Mouse (Mus musculus): ENCODE data around the gene Ccr1. TPM values are rescaled to one million over a fixed set of nuclear protein-coding genes. Genes with fewer than 3 reads are reported as not detected.

The Ccr1 gene
- polyA plus RNA-seq, 1 experiment from 2014 or later: 3.7 TPM

- H3K4me3 ChIP-seq (ENCODE audit: low read length): no peak overlapping the region
- no peak for ATAC-seq
- 81% methylated on average over 3 of the region's 3 CpGs for WGBS
These were observed 3.7 kb downstream of the Ccr1 start for GRCm38 (mm10) chr9:123964776-123965175.

DNA sequence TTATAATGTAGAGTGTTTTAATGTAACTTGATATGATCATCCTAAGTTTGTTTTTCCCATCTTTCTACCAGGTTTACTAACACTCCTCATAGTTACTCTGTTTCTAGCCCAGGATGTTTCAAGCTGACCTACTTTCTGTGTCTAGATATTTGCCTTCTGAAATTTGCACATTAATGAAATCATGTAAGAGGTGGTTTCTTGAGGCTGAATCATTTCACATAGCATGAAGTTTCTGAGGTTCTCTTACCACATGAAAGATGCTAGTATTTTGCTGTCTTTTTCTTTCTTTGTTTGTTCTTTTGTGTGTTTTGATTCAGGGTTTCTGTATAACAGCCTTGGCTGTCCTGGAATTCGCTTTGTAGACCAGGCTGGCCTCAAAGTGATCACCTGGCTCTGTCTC, 8.3 kb downstream of the Ccr1 start:
- H3K27ac ChIP-seq (ENCODE audit: low read length): no peak overlapping the region
- no peaks in the 10 kb centered on the region for H3K9me3 ChIP-seq (ENCODE audit: control insufficient read depth, low read length)
- H3K9ac ChIP-seq (ENCODE audit: low read depth, low read length): no peak overlapping the region
- no peak overlapping the region for H3K4me2 ChIP-seq (ENCODE audit: low read depth, low read length)
- H3K4me1 ChIP-seq (ENCODE audit: control insufficient read depth, insufficient read depth, low read length): no peaks in the 10 kb centered on the region
- no peaks in the 10 kb centered on the region for H3K36me3 ChIP-seq (ENCODE audit: control insufficient read depth, insufficient read depth, low read length)
- 76% methylated on average over 1 of the region's 1 CpGs for WGBS
- H3K4me3 ChIP-seq (ENCODE audit: low read length): no peak overlapping the region
- ATAC-seq: no peak
- no peaks in the 10 kb centered on the region for H3K27me3 ChIP-seq (replicated peaks; ENCODE audit: control insufficient read depth, insufficient read depth, low read length)

More at GRCm38 (mm10) chr9:123964776-123965175, 3.7 kb downstream of the Ccr1 start:
- no peaks in the 10 kb centered on the region for H3K4me1 ChIP-seq (ENCODE audit: control insufficient read depth, insufficient read depth, low read length)
- no peak overlapping the region for H3K4me2 ChIP-seq (ENCODE audit: low read depth, low read length)
- H3K9me3 ChIP-seq (ENCODE audit: control insufficient read depth, low read length): no peaks in the 10 kb centered on the region
- no peaks in the 10 kb centered on the region for H3K36me3 ChIP-seq (ENCODE audit: control insufficient read depth, insufficient read depth, low read length)
- no peaks in the 10 kb centered on the region for H3K27me3 ChIP-seq (replicated peaks; ENCODE audit: control insufficient read depth, insufficient read depth, low read length)
- H3K9ac ChIP-seq (ENCODE audit: low read depth, low read length): no peak overlapping the region
- H3K27ac ChIP-seq (ENCODE audit: low read length): no peak overlapping the region

- Histone ChIP-seq H3K27me3 (replicated peaks; ENCODE audit: control insufficient read depth, insufficient read depth, low read length) (no peaks in the 10 kb centered on the region), H3K4me2 (ENCODE audit: low read depth, low read length) (no peak overlapping the region), H3K36me3 (ENCODE audit: control insufficient read depth, insufficient read depth, low read length) (no peaks in the 10 kb centered on the region), H3K9me3 (ENCODE audit: control insufficient read depth, low read length) (no peaks in the 10 kb centered on the region), H3K9ac (ENCODE audit: low read depth, low read length) (no peak overlapping the region), H3K4me1 (ENCODE audit: control insufficient read depth, insufficient read depth, low read length) (no peaks in the 10 kb centered on the region), H3K27ac (ENCODE audit: low read length) (no peak overlapping the region), H3K4me3 (ENCODE audit: low read length) (no peak overlapping the region)
- 64% methylated on average over 3 of the region's 3 CpGs for WGBS
- ATAC-seq: no peak
These were observed 10.5 kb downstream of the Ccr1 start for GRCm38 (mm10) chr9:123957911-123958413.

DNA sequence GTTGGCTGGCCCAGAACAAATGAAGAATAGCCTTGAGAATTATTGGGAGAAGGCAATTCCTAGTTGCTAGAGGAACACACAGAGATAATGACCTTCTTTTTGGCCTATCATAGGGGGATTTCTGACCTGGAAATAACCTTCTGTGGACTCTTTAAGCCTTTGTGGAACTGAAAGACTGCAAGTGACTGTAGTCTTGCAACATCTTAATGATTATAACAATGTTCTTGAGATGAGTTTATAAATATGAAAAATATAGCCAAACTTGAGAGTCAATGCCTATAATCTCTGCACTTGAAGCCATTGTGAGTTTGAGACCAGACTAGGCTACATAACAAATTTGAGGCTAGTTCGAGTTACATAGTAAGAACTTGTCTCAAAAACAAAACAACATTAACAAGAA, 11.6 kb downstream of the Ccr1 start:
- Histone ChIP-seq H3K36me3 (ENCODE audit: control insufficient read depth, insufficient read depth, low read length) (no peaks in the 10 kb centered on the region), H3K4me3 (ENCODE audit: low read length) (no peak overlapping the region), H3K27ac (ENCODE audit: low read length) (no peak overlapping the region), H3K9me3 (ENCODE audit: control insufficient read depth, low read length) (no peaks in the 10 kb centered on the region), H3K9ac (ENCODE audit: low read depth, low read length) (no peak overlapping the region), H3K4me1 (ENCODE audit: control insufficient read depth, insufficient read depth, low read length) (no peaks in the 10 kb centered on the region), H3K4me2 (ENCODE audit: low read depth, low read length) (no peak overlapping the region), H3K27me3 (replicated peaks; ENCODE audit: control insufficient read depth, insufficient read depth, low read length) (no peaks in the 10 kb centered on the region)
- WGBS: 76% methylated on average over 1 of the region's 1 CpGs
- ATAC-seq: no peak

DNA sequence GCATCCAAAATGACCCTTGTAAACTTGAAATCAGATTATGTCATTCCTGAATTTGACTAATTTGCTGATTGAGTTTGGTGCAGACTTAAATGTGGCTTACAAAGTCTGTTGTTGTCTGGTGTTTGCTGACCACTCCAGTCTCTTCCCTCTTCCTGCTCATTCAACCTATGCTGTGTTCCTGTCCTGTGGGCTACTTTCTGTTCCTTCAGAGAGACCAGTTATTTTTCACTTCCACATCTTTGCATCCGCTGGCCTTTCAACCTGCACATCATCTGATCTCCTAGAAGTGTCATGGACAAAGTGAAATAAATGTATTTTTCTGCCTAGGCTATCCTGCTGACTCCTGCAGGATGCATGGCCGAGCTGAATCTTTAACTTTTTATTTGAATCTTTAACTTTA, 14.9 kb downstream of the Ccr1 start:
- H3K4me1 ChIP-seq (ENCODE audit: control insufficient read depth, insufficient read depth, low read length): no peaks in the 10 kb centered on the region
- WGBS: 71% methylated on average over 2 of the region's 2 CpGs

GRCm38 (mm10) chr9:123951176-123951575, 17.3 kb downstream of the Ccr1 start:
- ATAC-seq: no peak
- H3K4me2 ChIP-seq (ENCODE audit: low read depth, low read length): no peak overlapping the region
- no peak overlapping the region for H3K4me3 ChIP-seq (ENCODE audit: low read length)
- H3K36me3 ChIP-seq (ENCODE audit: control insufficient read depth, insufficient read depth, low read length): no peaks in the 10 kb centered on the region
- no peaks in the 10 kb centered on the region for H3K27me3 ChIP-seq (replicated peaks; ENCODE audit: control insufficient read depth, insufficient read depth, low read length)
- H3K9ac ChIP-seq (ENCODE audit: low read depth, low read length): no peak overlapping the region
- WGBS: 86% methylated on average over 1 of the region's 1 CpGs
- H3K4me1 ChIP-seq (ENCODE audit: control insufficient read depth, insufficient read depth, low read length): no peaks in the 10 kb centered on the region
- H3K27ac ChIP-seq (ENCODE audit: low read length): no peak overlapping the region
- H3K9me3 ChIP-seq (ENCODE audit: control insufficient read depth, low read length): no peaks in the 10 kb centered on the region

More for the DNA sequence above, 14.9 kb downstream of the Ccr1 start:
- no peak overlapping the region for H3K27ac ChIP-seq (ENCODE audit: low read length)
- H3K4me3 ChIP-seq (ENCODE audit: low read length): no peak overlapping the region
- no peaks in the 10 kb centered on the region for H3K9me3 ChIP-seq (ENCODE audit: control insufficient read depth, low read length)
- no peak overlapping the region for H3K4me2 ChIP-seq (ENCODE audit: low read depth, low read length)
- no peaks in the 10 kb centered on the region for H3K36me3 ChIP-seq (ENCODE audit: control insufficient read depth, insufficient read depth, low read length)
- no peak overlapping the region for H3K9ac ChIP-seq (ENCODE audit: low read depth, low read length)
- ATAC-seq: no peak
- no peaks in the 10 kb centered on the region for H3K27me3 ChIP-seq (replicated peaks; ENCODE audit: control insufficient read depth, insufficient read depth, low read length)

GRCm38 (mm10) chr9:123949432-123949831, 19.1 kb downstream of the Ccr1 start:
- Histone ChIP-seq H3K4me3 (ENCODE audit: low read length) (no peak overlapping the region), H3K9me3 (ENCODE audit: control insufficient read depth, low read length) (no peaks in the 10 kb centered on the region), H3K27me3 (replicated peaks; ENCODE audit: control insufficient read depth, insufficient read depth, low read length) (no peaks in the 10 kb centered on the region), H3K4me2 (ENCODE audit: low read depth, low read length) (no peak overlapping the region), H3K4me1 (ENCODE audit: control insufficient read depth, insufficient read depth, low read length) (no peaks in the 10 kb centered on the region), H3K27ac (ENCODE audit: low read length) (no peak overlapping the region), H3K9ac (ENCODE audit: low read depth, low read length) (no peak overlapping the region), H3K36me3 (ENCODE audit: control insufficient read depth, insufficient read depth, low read length) (no peaks in the 10 kb centered on the region)
- WGBS: 84% methylated on average over 2 of the region's 2 CpGs
- ATAC-seq: no peak

GRCm38 (mm10) chr9:123947815-123948214, 20.7 kb downstream of the Ccr1 start:
- no peak overlapping the region for H3K4me2 ChIP-seq (ENCODE audit: low read depth, low read length)
- ATAC-seq: no peak
- H3K4me3 ChIP-seq (ENCODE audit: low read length): no peak overlapping the region
- no peaks in the 10 kb centered on the region for H3K9me3 ChIP-seq (ENCODE audit: control insufficient read depth, low read length)
- no peak overlapping the region for H3K27ac ChIP-seq (ENCODE audit: low read length)
- H3K27me3 ChIP-seq (replicated peaks; ENCODE audit: control insufficient read depth, insufficient read depth, low read length): no peaks in the 10 kb centered on the region
- H3K36me3 ChIP-seq (ENCODE audit: control insufficient read depth, insufficient read depth, low read length): no peaks in the 10 kb centered on the region
- 73% methylated on average over 1 of the region's 1 CpGs for WGBS
- H3K9ac ChIP-seq (ENCODE audit: low read depth, low read length): no peak overlapping the region
- no peaks in the 10 kb centered on the region for H3K4me1 ChIP-seq (ENCODE audit: control insufficient read depth, insufficient read depth, low read length)

GRCm38 (mm10) chr9:123942025-123942424, 26.5 kb downstream of the Ccr1 start:
- no peak overlapping the region for H3K4me3 ChIP-seq (ENCODE audit: low read length)
- no peak for ATAC-seq
- no peaks in the 10 kb centered on the region for H3K36me3 ChIP-seq (ENCODE audit: control insufficient read depth, insufficient read depth, low read length)
- H3K9ac ChIP-seq (ENCODE audit: low read depth, low read length): no peak overlapping the region
- H3K4me1 ChIP-seq (ENCODE audit: control insufficient read depth, insufficient read depth, low read length): no peaks in the 10 kb centered on the region
- no peak overlapping the region for H3K27ac ChIP-seq (ENCODE audit: low read length)
- H3K4me2 ChIP-seq (ENCODE audit: low read depth, low read length): no peak overlapping the region
- no peaks in the 10 kb centered on the region for H3K27me3 ChIP-seq (replicated peaks; ENCODE audit: control insufficient read depth, insufficient read depth, low read length)
- no peaks in the 10 kb centered on the region for H3K9me3 ChIP-seq (ENCODE audit: control insufficient read depth, low read length)
- WGBS: 84% methylated on average over 3 of the region's 3 CpGs

DNA sequence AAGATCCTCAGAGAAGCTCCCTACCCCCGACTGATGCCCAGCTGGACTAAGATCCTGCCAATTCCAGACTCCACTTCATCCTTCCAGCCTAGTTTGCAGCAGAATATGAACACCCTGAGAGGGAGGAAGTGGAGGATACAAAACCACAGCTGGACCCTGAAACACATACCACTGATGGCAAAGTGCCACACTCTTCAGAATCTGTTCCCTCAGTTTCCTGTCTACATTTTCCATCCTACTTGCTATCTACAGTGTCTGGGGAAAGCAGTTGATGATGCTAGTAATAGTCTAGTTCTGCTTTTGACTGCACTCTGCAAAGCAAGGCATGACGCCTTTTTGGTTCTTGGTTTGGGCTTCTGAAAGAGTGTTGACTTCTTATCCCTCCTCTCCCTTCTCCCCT, 27.2 kb downstream of the Ccr1 start:
- WGBS: 73% methylated on average over 2 of the region's 2 CpGs
- Histone ChIP-seq H3K4me2 (ENCODE audit: low read depth, low read length) (no peak overlapping the region), H3K9me3 (ENCODE audit: control insufficient read depth, low read length) (no peaks in the 10 kb centered on the region), H3K27ac (ENCODE audit: low read length) (no peak overlapping the region), H3K36me3 (ENCODE audit: control insufficient read depth, insufficient read depth, low read length) (no peaks in the 10 kb centered on the region), H3K4me1 (ENCODE audit: control insufficient read depth, insufficient read depth, low read length) (no peaks in the 10 kb centered on the region), H3K9ac (ENCODE audit: low read depth, low read length) (no peak overlapping the region), H3K27me3 (replicated peaks; ENCODE audit: control insufficient read depth, insufficient read depth, low read length) (no peaks in the 10 kb centered on the region), H3K4me3 (ENCODE audit: low read length) (no peak overlapping the region)
- no peak for ATAC-seq
